Mouse (Mus musculus) brain, embryonic 14.5 days (tissue): ENCODE measurements around the gene 4931406C07Rik.

Experiments
- CTCF ChIP-seq: fragments of 200-500 bp; IDR thresholded peaks from 2 replicates; pipeline ENCODE4 v1.5.1; 2012; ENCODE audit warnings: inconsistent platforms, mild to moderate bottlenecking, moderate library complexity, borderline replicate concordance; ENCODE audit not compliant: insufficient read depth, insufficient read length; ENCODE audit errors: extremely low read depth
- POLR2A ChIP-seq: fragments of 200-500 bp; IDR thresholded peaks from 2 replicates; pipeline ENCODE4 v1.6.1; 2012; ENCODE audit warnings: mild to moderate bottlenecking, inconsistent platforms, borderline replicate concordance; ENCODE audit not compliant: poor library complexity, insufficient read depth, insufficient read length, severe bottlenecking; ENCODE audit errors: extremely low read depth

DNA sequence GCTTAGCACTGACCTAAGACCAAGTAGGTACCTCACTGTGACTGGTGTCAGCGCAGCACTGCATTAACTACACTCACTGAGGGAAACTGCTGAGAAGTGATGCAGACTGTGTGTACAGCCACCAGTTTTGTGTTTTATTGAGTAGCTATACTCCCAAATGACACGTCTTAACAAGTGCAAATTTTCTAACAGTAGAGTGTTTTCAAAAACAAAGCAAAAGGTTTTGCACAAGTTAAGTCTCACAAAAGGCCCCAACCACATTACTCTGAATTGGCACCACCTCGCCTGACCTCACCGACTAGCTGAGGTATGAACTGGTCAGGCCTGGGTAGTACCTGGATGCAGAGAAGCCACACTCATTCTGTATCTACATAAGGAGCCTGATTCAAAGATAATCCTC is 29.4 kb downstream of the 4931406C07Rik start:
- no peak for TF ChIP-seq POLR2A
- TF ChIP-seq CTCF = no peak
